Mouse (Mus musculus) kidney, postnatal 14 days (tissue): ENCODE data around the gene Nt5e.

Experiments
- DNase-seq: peaks from one replicate; pipeline ENCODE4 v3.0.0; 2022; ENCODE audit warnings: mixed read lengths

The Nt5e gene

DNA sequence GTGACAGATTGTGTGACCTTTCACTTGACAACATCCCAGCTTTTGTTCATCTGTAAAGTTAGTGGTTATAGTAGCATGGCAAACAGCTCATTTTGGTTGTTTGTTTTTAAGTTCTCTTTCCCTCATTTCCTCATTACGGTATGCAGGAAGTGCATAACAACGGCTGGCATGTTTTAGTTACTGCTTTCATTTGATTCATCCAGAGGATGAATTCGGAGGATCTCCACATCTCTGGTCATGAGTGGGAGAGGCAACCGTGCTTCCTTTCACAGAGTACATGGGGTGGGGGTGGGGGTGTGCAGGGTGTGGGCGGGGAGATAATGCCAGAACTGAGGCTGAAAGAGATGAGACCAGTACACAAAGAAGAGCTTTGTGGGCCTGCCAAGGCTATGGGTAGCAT is 19.9 kb downstream of the Nt5e start:
- no peak for DNase-seq

DNA sequence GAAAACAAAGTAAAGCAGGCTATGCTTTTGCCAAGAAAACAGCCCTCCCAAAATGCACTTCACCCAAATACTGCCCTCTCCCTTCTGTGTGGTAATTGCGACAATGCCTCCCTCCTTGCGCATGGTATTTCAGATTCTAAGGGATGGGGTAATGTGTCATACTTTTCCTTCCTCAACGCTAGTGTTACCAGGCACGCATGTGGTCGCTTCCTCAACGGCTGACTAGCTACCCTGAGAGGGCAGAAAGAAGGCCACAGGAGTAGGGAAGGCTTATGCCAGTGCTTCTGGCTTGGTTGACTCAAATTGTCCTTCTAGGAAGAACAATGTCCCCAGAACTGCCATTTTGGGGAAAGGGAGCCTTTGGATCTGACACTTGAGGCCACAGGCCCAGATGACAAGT is 21.6 kb downstream of the Nt5e start:
- no peak for DNase-seq

DNA sequence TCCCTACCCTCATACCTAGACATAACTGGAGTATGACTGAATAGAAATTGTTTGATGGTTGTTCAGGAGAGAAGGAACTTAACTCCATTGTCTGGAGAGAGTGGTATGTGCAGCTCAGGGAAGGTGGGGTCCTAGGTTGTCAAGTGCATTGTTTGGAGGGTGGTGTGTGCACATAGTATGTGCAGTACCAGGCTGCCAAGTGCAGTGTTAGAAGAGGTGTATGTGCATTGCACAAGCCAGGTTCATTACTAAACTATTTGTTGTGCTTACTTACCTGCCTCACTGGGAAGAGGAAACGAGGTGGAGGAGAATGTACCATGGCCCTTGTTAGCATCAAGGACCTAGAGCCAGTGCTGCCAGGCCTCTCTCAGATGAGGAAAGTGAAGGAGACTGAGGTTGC is 23.3 kb downstream of the Nt5e start:
- no peak for DNase-seq

DNA sequence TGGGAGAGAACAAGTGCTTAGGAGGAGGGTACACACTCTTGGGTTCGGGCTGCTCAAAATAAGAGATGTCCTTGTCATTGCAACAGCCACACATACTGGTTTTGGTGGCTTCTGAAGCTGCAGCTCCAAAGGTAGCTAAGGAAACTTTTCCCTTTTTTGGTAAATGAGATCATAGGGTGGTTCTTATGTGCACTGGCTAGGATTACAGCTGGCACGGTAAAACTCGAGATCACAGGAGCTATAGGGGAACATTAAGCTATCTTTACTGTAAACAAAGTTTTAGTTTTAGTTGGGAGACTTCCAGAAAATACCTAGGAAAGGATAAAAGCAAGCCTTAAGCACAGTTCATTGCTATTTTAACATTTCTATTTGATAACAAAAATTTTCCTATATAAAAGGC is 24.2 kb downstream of the Nt5e start:
- DNase-seq: no peak

DNA sequence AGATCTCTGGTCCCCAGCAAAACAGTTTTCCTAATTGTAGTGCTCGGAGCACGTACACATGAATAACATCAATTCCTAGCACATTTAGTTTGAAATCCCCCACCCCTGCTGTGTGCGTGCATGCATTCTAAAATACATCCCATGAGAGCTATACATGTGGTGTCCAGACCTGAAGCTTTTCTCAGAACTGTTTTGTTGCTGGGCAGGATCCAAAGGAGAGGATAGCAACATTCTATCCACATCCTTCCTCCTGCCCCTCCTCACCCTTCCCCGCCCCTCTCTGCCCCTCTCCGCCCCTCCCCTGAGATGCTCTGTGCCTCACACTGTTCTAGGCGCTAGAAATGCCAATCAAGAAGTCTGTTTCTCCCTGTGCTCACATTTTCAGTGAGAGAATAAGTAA is 25.7 kb downstream of the Nt5e start:
- DNase-seq: no peak

DNA sequence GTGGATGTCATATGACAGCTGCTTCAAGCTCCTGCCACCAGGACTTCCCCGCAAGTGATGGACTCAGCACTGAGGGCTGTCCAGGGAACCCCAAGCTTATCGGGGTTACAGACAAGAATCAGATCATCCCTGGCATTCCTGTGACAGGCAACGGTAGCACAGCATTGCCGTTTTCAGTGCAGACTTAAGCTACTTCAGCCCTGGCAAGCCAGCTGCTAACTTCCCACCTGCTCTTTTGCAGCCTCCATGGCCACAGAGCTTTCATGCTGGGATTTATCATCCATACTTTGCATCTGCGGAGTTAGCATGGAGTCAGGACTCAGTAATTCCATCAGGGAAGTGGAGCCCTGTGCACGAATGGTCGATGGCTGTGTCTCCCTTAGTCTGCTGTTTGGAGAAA is 26.5 kb downstream of the Nt5e start:
- DNase-seq: no peak

DNA sequence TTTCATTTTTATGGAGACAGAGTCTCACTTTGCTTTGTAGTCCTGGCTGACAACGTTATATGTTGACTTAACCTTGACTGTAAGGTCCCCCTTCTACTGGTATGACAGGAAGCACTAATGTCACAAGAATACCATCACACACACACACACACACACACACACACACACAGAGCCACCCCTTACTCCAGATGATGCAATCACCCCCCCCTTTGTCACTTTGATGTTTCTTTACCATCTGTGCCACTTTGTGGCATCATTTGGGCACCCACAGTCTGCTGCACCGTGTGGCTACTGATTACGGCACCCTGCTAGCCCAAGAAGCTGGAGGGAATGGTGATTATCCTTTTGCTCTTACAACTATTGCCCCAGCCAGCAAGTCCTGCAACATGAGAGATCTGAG is 30.2 kb downstream of the Nt5e start:
- no peak for DNase-seq

DNA sequence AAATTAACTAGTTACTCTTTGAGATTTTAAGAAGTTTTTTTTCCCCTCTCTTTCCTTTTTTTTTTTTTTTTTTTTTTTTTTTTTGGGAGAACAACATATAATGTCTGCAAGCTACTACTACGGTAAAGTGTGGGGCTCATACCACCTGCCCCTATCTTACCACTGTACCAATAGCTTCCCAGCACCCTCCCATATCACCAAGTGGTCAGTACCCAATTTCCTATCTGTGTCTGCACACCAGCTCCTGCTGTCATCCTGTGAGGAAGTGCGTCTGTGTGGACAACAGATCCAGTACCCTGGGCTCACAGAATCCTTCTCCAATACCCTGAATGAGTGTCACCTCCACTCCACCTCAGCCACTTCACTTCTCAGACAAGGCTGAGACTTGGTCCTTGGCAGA is 32.1 kb downstream of the Nt5e start:
- DNase-seq: no peak

DNA sequence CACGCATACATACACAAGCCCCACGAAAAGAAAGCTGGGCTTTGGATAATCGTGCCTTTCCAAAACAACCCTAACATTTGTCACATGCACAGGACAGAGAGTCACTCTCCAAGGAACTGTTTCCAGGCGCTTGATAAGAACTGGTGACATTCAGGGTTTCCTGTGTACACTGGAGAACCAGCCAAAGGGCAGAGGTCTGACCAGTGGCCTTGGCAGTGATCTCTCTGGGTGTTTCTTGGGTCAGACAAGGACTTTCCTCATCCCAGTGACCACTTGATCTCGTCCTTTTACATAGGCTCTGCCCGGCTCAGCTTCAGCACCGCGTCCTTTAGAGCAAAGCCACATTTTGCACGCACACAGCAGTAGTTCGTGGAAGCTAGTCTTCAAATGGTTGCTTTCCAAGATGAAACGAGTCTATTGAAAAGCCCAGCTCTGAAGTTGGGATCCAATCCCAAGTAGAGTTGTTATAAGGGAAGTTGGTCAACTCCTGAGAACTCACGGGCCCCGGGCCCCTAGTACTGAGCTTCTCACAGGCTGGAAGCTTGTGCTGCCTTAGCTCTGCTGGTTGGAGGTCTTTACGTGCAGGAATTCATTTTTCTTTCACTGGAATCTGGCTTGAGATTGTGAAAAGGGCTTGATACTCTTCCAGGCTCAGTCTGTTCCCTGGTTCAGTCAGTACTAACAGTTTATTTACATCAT is 34.4 kb downstream of the Nt5e start:
- peak; percentile 69 for DNase-seq

DNA sequence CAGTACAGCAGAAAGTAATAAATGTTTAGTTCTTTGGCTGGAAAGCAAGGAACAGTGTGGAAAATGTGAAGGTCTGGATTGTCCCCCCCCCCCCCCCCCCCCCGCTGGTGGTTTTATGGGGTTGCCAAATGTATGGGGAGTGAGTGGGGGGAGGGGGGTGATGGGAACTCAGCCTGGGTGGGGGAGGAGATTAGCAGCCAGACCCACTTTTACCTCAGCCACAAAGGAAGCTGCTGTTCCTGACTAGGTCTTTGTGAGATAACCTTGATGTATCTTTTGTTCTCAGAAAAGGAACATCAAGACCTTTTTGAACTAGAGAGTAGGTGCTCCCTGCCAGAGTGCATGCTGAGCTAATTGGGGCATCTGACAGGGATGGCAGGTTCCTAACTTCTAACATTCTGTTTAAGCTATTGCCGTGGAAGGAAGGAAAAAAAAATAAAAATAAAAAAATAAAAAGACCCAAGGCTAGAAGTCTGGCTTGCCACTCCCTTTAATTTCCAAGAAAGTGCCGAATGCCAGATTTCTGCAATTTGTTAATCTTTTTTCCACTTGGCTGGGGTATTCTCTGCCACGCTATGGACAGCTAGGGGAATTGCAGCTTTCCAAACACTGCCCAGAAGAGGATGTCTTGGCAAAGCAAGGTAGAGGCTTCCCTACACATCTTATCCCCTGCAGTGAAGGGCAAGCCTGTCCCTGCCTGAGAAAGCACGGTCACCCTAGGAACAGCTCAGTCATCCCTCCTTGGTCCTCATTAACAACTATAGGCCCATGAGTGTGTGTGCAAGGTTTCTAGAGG is 35.3 kb downstream of the Nt5e start:
- DNase-seq: no peak

DNA sequence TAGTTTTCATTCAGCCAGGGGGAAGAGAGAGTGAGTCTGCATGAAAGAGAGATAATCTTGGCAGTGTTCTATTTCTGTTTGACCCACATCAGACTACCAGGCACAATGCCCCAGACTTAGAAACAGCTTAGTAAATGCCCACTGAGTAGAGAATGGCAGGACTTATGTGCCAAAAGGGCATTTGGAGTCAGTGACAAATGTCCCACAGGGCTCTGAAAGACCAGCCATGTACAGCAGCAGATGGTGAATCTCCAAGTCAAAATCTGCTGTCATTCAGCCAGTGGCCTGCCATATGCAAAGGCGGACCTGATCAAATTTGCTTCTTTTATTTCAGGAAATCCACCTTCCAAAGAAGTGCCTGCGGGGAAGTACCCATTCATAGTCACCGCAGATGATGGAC is 36.1 kb downstream of the Nt5e start:
- no peak for DNase-seq

DNA sequence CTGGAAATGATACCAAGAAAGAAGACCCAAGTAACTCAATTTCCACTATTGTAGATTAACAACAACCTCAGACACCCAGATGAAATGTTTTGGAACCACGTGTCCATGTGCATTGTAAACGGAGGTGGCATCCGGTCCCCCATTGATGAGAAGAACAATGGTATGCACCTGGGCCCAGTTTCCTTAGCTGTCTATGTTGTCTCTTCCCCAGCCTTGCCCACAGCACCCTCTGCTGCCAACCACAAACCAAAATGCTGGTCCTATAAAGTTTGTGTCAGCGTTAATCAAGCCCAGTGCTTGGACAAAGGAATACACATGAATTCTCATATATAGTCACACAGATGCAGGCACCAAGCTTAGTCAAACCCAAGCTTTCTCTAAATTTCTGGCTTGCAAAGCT is 39.3 kb downstream of the Nt5e start:
- DNase-seq: no peak

DNA sequence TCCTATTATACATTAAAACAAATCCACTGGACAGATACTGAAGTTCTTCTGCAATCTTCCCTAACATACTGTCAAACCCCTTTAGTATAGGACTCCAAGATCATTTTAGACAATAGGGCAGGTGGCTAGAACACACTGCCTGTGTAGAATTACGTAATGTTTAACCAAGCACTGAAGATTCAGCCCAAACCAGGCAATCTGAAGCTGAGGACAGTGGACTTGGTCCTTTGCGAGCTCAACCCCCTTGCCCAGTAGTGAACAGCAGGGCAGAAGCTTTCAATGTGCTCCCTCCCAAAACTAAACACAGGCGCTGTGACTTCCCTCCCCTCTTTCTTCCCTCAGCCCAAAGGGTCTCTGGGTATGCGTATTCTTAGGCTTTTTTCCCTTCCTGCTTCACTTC is 39.8 kb downstream of the Nt5e start:
- DNase-seq: no peak

DNA sequence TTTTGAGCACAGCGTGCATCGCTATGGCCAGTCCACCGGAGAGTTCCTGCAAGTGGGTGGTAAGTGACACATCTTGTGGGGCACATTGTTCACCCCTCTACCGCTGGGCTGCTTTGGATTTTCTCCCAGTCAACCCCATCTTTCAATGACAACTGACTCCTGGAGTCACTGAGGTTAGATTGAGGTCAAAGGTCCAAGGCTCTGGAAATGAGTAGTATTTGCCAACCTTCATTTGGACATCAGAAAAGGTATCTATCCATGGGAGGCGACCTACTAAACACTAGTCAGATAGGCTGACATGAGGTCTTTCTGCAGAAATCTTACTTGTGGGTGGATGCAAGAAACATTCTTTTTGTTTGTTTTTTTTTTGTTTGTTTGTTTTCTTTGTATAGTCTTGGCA is 40.3 kb downstream of the Nt5e start:
- no peak for DNase-seq

DNA sequence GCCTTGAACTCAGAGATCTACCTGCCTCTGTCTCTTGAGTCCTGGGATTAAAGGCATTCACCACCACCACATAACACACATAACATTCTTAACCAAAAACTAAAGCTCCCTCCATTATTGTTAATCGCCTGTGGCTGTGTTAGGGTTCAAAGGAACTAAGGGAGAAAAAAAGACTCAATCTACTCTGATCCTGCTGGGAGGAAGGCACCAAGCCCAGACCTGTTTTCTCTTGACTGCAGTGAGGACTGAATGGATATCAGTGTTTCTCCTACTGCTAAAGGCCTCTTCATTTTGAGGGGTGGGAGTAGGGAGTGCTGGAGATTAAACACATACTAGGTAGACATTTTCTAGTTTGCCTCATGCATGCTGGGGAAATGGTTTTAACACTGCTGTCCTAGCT is 40.8 kb downstream of the Nt5e start:
- no peak for DNase-seq

DNA sequence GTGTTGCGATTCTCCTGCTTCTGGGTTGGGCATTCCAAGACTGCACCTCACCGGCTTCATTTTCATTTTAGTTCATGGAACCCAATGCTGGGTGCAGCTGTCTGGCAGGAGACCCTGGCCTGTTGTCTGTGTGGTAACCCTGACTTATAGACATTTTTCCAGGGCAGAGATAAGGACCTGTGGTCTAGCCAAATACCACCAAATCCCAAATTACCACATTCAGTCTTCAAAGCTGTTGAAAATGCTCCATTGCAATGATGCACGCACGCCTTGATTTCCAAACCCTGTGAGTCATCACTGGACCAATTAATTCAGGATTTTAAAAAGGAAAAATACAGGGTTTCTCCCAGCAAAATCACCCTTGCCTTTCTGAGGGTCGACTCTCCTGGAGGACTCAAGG is 41.5 kb downstream of the Nt5e start:
- DNase-seq: no peak

DNA sequence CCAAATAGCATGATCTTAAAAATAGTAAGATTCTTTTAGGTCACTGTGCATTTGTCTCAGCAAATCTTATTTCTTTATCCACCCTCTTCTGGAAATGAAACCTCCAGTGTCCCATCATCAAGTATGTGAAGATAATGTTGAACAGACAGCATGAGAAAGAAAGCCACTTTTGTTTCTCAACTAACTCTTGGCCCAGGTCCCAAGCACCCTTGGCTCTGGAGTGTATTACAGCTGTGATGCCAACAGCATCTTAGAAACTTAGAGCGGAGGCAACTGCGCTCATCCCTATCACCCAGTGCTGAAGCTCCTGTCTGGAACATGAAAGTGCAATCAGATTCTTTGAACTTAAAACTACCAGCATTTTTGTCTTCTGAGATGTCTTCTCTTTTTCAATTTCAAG is 42.7 kb downstream of the Nt5e start:
- no peak for DNase-seq

DNA sequence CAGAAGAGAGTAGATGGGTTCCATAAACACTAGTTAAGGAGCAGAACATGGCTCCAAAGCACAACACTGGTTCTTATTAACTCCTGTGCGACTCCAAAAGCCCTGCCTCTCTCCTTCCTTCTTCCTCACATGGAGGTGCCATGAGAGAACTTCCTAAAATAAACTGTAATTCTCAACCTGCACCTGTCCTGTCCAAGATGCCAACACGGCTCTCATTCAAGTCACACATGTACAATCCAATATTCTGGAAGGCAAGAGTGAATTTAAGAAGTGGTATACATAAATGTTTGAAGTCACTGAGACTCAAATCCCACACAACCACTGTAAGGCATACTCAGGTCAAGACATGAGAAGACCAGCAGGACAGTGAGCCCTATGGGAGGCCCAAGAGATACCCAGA is 44.2 kb downstream of the Nt5e start:
- DNase-seq: no peak

DNA sequence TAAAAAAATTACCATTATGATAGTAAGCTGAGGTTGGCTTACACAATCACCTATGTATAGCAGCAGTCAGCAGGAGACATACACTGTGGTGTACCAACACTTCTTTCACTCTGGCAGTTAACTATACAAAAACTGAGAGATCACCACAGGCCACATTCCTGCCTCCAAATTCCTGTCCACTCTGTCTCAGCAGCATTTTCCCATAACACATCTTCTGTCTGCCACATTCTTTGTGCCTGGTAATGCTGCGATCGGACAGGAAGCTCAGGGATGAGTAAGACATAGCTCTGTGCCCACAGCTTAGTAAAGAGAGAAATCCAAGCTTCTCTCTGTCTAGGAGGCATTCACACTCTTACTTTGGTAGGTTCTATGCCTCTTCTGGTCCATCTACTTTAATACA is 46.0 kb downstream of the Nt5e start:
- DNase-seq: no peak

DNA sequence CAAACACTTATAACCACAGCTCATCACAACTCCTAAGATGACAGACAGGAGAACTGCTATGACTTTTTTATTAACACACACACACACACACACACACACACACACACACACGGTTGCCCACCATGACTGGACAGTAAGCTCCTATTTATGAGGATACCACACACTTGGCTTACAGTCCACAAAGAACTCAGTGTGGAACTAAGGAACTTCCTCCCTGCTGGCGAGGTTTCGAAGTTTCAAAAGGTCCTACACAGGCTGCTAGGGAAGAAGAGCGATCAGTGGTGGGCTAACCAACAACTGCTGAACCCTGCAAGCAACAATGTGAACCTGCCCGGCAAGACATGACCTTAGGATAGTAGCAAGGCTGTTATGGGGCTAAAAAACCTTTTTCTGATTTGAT is 50.5 kb downstream of the Nt5e start:
- no peak for DNase-seq

DNA sequence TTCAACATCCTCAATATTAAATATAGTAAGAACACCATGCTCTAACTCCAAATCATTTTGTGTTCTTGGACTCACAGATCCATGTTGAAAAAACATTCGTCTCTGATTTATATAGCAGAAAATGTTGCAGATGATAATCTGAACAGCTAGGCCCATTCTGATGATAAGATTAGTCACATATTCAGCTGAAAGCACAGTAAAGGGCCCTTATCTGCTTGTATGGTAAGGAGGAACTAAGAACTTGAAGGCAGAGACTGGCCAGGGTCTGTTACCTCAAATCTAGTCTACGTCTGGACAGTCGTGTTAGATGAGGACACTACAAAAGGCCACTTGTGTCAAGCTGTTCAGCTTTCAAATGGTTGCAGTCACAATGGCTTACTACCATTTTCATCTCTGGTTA is 52.1 kb downstream of the Nt5e start:
- DNase-seq: no peak

DNA sequence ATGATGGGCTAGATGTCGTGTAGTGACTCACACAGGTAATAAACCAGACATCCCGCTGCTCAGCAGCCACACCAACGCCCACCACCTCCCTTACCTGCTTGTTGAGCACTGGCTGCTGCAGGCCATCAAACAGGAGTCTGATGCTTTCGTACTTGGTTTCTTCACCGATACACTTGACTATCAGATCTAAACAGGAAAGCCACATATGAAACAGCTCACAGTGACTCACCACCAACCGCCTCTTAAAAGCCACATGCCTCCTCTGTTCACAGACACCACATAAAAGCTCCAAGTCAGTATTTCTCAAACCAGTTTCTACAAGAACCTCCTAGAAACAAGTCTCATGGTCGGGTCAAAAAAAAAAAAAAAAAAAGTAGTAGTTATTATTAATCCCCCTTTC is 53.1 kb downstream of the Nt5e start:
- no peak for DNase-seq

DNA sequence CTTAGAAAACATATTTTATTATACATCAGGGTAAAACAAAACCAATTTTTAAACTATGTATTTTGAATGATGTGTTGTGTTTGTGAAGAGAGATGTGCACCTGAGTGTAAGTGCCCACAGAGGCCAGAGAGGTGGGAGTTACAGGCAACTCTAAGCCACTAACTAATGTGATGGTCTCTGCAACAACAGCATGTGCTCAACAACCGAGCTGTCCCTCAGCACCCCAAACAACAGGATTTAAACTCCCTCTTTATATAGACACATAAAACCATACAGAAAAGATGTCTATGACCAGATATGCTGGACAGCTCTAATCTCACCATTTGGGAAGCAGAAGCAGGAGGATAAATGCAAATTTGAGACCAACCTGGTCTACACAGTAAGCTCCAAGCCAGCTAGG is 53.5 kb downstream of the Nt5e start:
- DNase-seq: no peak

DNA sequence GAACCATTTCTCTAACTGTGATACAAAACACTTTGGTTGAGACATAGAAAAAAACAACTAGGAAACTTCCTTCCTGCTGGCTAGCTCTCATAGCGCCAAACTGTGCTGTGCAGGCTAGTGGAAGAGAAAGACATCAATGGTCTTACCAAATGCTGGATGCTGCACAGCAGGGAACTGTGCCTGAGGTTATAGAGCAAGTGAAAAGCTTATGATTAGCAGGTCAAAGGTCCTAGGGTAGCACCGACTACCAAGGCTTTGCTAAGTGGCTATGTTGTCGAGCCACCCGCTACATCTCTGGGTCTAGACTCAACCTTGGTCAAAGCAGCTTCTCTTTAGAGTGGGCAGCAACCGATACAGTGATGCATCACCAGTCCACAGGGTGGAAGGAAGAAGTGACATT is 61.8 kb downstream of the Nt5e start:
- no peak for DNase-seq

DNA sequence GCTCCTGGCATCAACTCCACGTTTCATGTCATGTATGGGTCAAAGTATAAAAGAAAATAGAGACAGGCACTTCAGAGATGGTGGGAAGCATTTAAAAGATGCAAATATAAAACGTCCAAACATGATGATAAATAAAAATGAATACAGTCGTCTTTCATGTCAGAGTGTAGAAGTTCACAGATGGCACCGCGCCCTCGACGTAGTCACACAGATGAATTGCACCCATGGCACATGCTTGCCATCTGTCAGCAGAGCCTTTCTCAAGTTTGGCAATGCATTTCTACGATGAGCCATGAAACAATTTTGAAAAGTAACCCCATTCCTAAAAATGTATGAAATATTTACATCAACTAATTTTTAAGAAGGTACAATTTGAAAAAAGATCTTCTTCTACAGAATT is 67.9 kb downstream of the Nt5e start:
- no peak for DNase-seq
